Mouse (Mus musculus) kidney, adult 2 months (tissue): ENCODE measurements at regions not wholly inside any gene's neighbourhood (a gene's known extent, or its start where the extent isn't known, plus 50 kb on each side); places are given as distances from the start of the nearest gene placed in this dataset.

Source experiments
- CTCF ChIP-seq: fragments of 200-500 bp; conservative IDR thresholded peaks from 2 replicates; pipeline ENCODE4 v1.5.1; 2011; ENCODE audit warnings: low read depth, mild to moderate bottlenecking, control low read depth, low read length, moderate library complexity, mixed read lengths; ENCODE audit not compliant: insufficient read depth, insufficient read length
- POLR2A ChIP-seq: fragments of 200-500 bp; IDR thresholded peaks from one replicate; pipeline ENCODE4 v1.6.1; 2011; ENCODE audit warnings: low read depth, low read length, control low read depth

DNA sequence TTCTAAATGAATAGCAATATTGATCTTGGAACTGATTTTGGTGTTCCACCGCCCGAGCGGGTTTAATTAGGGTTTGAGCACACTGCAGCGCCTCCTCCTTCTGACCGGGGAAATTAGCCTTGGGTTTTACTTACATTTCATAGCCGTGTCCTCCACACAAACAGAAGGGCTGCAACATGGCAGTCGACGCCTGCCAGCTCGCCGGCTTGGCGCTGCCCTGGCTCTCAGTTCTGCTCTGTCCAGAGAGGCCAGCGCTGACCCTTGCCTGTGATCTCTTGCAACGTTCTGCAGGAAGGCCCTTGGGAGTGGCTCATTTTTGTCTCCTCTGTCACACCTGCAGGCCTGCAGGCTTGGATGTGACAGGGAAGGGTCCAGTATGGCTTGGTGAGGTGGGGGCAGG is 135.2 kb downstream of the Hmg20a start:
- TF ChIP-seq CTCF (no peak), POLR2A (no peak)
